Mouse (Mus musculus) cortical plate, adult 2 months (tissue): ENCODE measurements around the gene Tmc2. TPM values are rescaled to one million over a fixed set of nuclear protein-coding genes. Genes with fewer than 3 reads are reported as not detected.

ENCODE experiments used
- H3K27ac ChIP-seq: fragments of 200-500 bp; 2 replicates; pipeline ENCODE4 v1.5.1; 2012; ENCODE audit warnings: low read length, control low read depth, inconsistent platforms; ENCODE audit not compliant: insufficient read depth
- H3K4me1 ChIP-seq: fragments of 200-500 bp; 2 replicates; pipeline ENCODE4 v1.6.1; 2011; ENCODE audit warnings: low read length; ENCODE audit not compliant: control insufficient read depth, insufficient read depth
- H3K4me3 ChIP-seq: fragments of 200-500 bp; 2 replicates; pipeline ENCODE4 v1.5.1; 2011; ENCODE audit warnings: mild to moderate bottlenecking, low read length, control low read depth; ENCODE audit not compliant: insufficient read depth
- CTCF ChIP-seq: fragments of 200-500 bp; IDR thresholded peaks from 2 replicates; pipeline ENCODE4 v1.5.1; 2011; ENCODE audit warnings: mild to moderate bottlenecking, control low read depth, low read length; ENCODE audit not compliant: insufficient read depth; ENCODE audit errors: extremely low read depth
- POLR2A ChIP-seq: fragments of 200-500 bp; IDR thresholded peaks from 2 replicates; pipeline ENCODE4 v1.6.1; 2011; ENCODE audit warnings: mild to moderate bottlenecking, low read length, control low read depth; ENCODE audit not compliant: insufficient read depth; ENCODE audit errors: extremely low read depth
- polyA plus RNA-seq: library from polyadenylated mRNA; depleted of rRNA; stranded (reverse); fragments of >200 nt; gene quantifications from 2 replicates; pipeline ENCODE4 v1.2.3, GENCODE M21; 2012

The Tmc2 gene
- polyA plus RNA-seq, 1 experiment, result not detected

- TF ChIP-seq POLR2A, result peak; percentile 99
- TF ChIP-seq CTCF, result no peak
- Histone ChIP-seq H3K4me1 (peaks cover 3% of the 10 kb centered on the region; the same call in 1 of the 2 replicates), H3K4me3 (peak within 1 kb of the TSS; percentile 76), H3K27ac (peak within 1 kb of the TSS; percentile 63)
Observed at GRCm38 (mm10) chr2:130274149-130274861, 79.3 kb downstream of the Tmc2 start, which contains the start of gene Nop56. Gene Nop56, plus strand, starts transcription at chr2:130274430.

- no peak for TF ChIP-seq CTCF
- TF ChIP-seq POLR2A, result no peak
- peak overlapping the region; percentile 76 for H3K4me3 ChIP-seq
- H3K27ac ChIP-seq, result no peak overlapping the region
- peaks cover 3% of the 10 kb centered on the region; the same call in 1 of the 2 replicates for H3K4me1 ChIP-seq
Observed at GRCm38 (mm10) chr2:130274862-130275261, 79.9 kb downstream of the Tmc2 start.

GRCm38 (mm10) chr2:130275649-130276048 lies 80.7 kb downstream of the Tmc2 start:
- H3K27ac ChIP-seq, result no peak overlapping the region
- TF ChIP-seq POLR2A, result no peak
- peak; percentile 55 for TF ChIP-seq CTCF

GRCm38 (mm10) chr2:130279600-130280091 lies 84.7 kb downstream of the Tmc2 start:
- no peak overlapping the region for H3K4me3 ChIP-seq
- TF ChIP-seq CTCF (no peak), POLR2A (peak; percentile 50; the same call in 1 of the 2 replicates)

More at GRCm38 (mm10) chr2:130275649-130276048, 80.7 kb downstream of the Tmc2 start:
- no peak overlapping the region; the same call in 1 of the 2 replicates for H3K4me3 ChIP-seq
- peaks cover 5% of the 10 kb centered on the region; the same call in 1 of the 2 replicates for H3K4me1 ChIP-seq

GRCm38 (mm10) chr2:130280224-130280623 lies 85.2 kb downstream of the Tmc2 start:
- TF ChIP-seq CTCF, result no peak
- TF ChIP-seq POLR2A, result no peak
- Histone ChIP-seq H3K27ac (no peak overlapping the region; the same call in 1 of the 2 replicates), H3K4me3 (no peak overlapping the region), H3K4me1 (peaks cover 7% of the 10 kb centered on the region; the same call in 1 of the 2 replicates)

More at GRCm38 (mm10) chr2:130279600-130280091, 84.7 kb downstream of the Tmc2 start:
- no peak overlapping the region for H3K27ac ChIP-seq
- H3K4me1 ChIP-seq, result peaks cover 7% of the 10 kb centered on the region; the same call in 1 of the 2 replicates

- Histone ChIP-seq H3K27ac (no peak overlapping the region), H3K4me3 (no peak overlapping the region), H3K4me1 (peaks cover 4% of the 10 kb centered on the region; the same call in 1 of the 2 replicates)
- no peak for TF ChIP-seq CTCF
- no peak for TF ChIP-seq POLR2A
Observed at GRCm38 (mm10) chr2:130280818-130281217, 85.8 kb downstream of the Tmc2 start.

- H3K27ac ChIP-seq, result peak within 1 kb of the TSS; percentile 83
- peak within 1 kb of the TSS; percentile 96 for H3K4me3 ChIP-seq
- peaks cover 4% of the 10 kb centered on the region; the same call in 1 of the 2 replicates for H3K4me1 ChIP-seq
- no peak for TF ChIP-seq CTCF
- peak; percentile 90 for TF ChIP-seq POLR2A
Observed at GRCm38 (mm10) chr2:130283854-130284654, 89.1 kb downstream of the Tmc2 start, which contains the start of gene Idh3b. Gene Idh3b, minus strand, starts transcription at chr2:130284547.

- TF ChIP-seq POLR2A (no peak), CTCF (no peak)
- H3K27ac ChIP-seq, result no peak overlapping the region
- no peaks in the 10 kb centered on the region for H3K4me1 ChIP-seq
- no peak overlapping the region for H3K4me3 ChIP-seq
Observed at GRCm38 (mm10) chr2:130289086-130289485, 94.1 kb downstream of the Tmc2 start.

GRCm38 (mm10) chr2:130291434-130291833 lies 96.4 kb downstream of the Tmc2 start:
- Histone ChIP-seq H3K4me1 (no peaks in the 10 kb centered on the region), H3K27ac (no peak overlapping the region), H3K4me3 (no peak overlapping the region)
- TF ChIP-seq CTCF, result peak; percentile 97
- no peak for TF ChIP-seq POLR2A

- no peak for TF ChIP-seq CTCF
- TF ChIP-seq POLR2A, result no peak
- H3K27ac ChIP-seq, result no peak overlapping the region
- H3K4me3 ChIP-seq, result no peak overlapping the region
- no peaks in the 10 kb centered on the region for H3K4me1 ChIP-seq
Observed at GRCm38 (mm10) chr2:130293009-130293408, 98.0 kb downstream of the Tmc2 start.
